Mouse (Mus musculus): ENCODE results near the gene Tnfaip2.

GRCm38 (mm10) chr12:111406622-111407021, 35.6 kb upstream of the Tnfaip2 start, which contains the start of gene Lbhd2:
- TF ChIP-seq EP300 (IDR thresholded peaks at IDR 0.05; ENCODE audit: low read depth) (no peak), CTCF (IDR thresholded peaks at IDR 0.05; ENCODE audit: low read depth) (no peak)

Data from liver, postnatal 0 days (tissue).